Mouse (Mus musculus) myocyte (in vitro differentiated cells): ENCODE results near the gene Trim17.

Experiments used
- MYOD1 ChIP-seq, 3 experiments: IDR thresholded peaks; one replicate each; pipeline ENCODE4 v1.6.1; 2011; ENCODE audit warnings: control low read depth in 2 of 3, low read depth in 2 of 3, mild to moderate bottlenecking in 2 of 3, moderate library complexity in 1 of 3; ENCODE audit not compliant: insufficient read length in 2 of 3, control insufficient read depth in 1 of 3
- POLR2A ChIP-seq: IDR thresholded peaks from one replicate; pipeline ENCODE4 v1.6.1; 2011; ENCODE audit warnings: low read depth, mild to moderate bottlenecking, control low read depth, moderate library complexity; ENCODE audit not compliant: insufficient read length
- REST ChIP-seq: IDR thresholded peaks from one replicate; pipeline ENCODE4 v1.6.1; 2011; ENCODE audit warnings: mild to moderate bottlenecking, control low read depth, moderate library complexity; ENCODE audit not compliant: insufficient read depth, insufficient read length
- SRF ChIP-seq: IDR thresholded peaks from one replicate; pipeline ENCODE4 v1.6.1; 2011; ENCODE audit warnings: low read depth; ENCODE audit not compliant: control insufficient read depth, insufficient read length
- USF1 ChIP-seq: IDR thresholded peaks from one replicate; pipeline ENCODE4 v1.6.1; 2011; ENCODE audit warnings: low read depth, mild to moderate bottlenecking, control low read depth, moderate library complexity

DNA sequence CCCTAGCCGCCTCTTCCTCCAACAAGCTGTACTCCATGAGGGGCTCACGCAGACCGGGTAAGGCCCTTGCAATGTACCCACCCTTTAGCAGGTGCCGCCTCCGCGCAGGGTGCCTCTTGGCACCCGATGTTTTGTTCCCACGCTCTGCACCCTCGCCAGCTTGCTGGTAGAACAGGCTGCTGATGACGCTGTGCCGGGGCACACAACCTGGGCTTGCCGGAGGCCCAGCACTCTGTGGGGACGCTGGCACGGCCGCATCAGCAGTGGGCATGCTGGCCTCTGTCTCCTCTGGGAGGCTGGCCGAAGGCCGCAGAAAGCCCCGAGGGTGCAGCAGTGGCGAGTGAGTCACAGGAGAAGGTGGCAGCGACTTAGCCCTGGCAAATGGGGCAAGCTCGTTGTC, 46.1 kb downstream of the Trim17 start:
- no peak for TF ChIP-seq REST
- TF ChIP-seq SRF: no peak
- TF ChIP-seq POLR2A: no peak
- no peak for TF ChIP-seq MYOD1 (IDR thresholded peaks at IDR 0.05; ENCODE audit: control insufficient read depth in 1 of 3, insufficient read length in 2 of 3, low read depth in 2 of 3)
- TF ChIP-seq USF1: no peak
